Mouse (Mus musculus) CD4-positive, CD25-positive, alpha-beta regulatory T cell, adult 9 weeks (primary cell): ENCODE measurements around the gene Ntpcr. TPM values are rescaled to one million over a fixed set of nuclear protein-coding genes. Genes with fewer than 3 reads are reported as not detected.

ENCODE experiments used
- polyA plus RNA-seq: library from polyadenylated mRNA; unstranded; fragments of 100-300 nt; shearing (Covaris generic); gene quantifications from one replicate; pipeline ENCODE4 v1.2.1, GENCODE M21; 2017

The Ntpcr gene
- 34.2 TPM for polyA plus RNA-seq

DNA sequence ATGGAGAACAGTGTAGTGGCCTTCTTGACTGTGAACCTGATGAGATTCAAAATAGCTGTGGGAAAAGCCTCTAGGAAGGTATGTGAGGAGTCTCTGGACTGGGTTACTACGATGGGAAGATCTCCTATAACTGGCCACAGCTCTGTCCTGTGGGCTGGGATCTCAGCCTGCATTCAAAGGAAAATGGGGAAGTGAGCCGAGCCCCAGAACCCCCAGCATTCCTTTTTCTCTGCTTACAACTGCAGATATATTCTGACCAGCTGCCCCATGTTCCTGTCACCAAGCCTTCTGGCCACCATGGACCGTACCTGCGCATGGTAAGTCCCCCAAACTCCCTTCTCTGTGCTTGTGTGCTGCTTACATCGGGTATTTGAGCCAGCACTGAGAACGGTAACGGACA lies at the start of gene Ntpcr:
Gene Ntpcr (plus strand): TSS at position 218 of the 400 bp plus-strand sequence.

Other genes with a start within 250 kb of the Ntpcr start
- 1.0 TPM for gene Sipa1l2, start 160.2 kb upstream of the Ntpcr start, polyA plus RNA-seq
- 0.12 TPM for gene Map10, start 60.1 kb upstream of the Ntpcr start, polyA plus RNA-seq
- 0.43 TPM for gene Pcnx2, start 168.4 kb downstream of the Ntpcr start, polyA plus RNA-seq
- gene Map3k21, start 180.5 kb downstream of the Ntpcr start, polyA plus RNA-seq: not detected